Mouse (Mus musculus) limb, embryonic 13.5 days (tissue): ENCODE results near the gene Srsf3. TPM values are rescaled to one million over a fixed set of nuclear protein-coding genes. Genes with fewer than 3 reads are reported as not detected.

ENCODE experiments used
- ATAC-seq: fragments of 200-750 bp; cut with Nextera tagmentation; 2 replicates; pipeline ENCODE4 v1.8.0; 2017; ENCODE audit warnings: low read depth, moderate number of reproducible peaks, moderate TSS enrichment; ENCODE audit not compliant: low FRiP score
- H3K27ac ChIP-seq: fragments of 300-500 bp; sonication (generic); 2 replicates; pipeline ENCODE4 v1.5.1; 2015; ENCODE audit warnings: inconsistent platforms, mild to moderate bottlenecking, moderate library complexity
- H3K27me3 ChIP-seq: fragments of 300-500 bp; sonication (generic); 2 replicates; pipeline ENCODE4 v1.6.1; 2015; ENCODE audit warnings: mild to moderate bottlenecking, inconsistent platforms
- H3K36me3 ChIP-seq: fragments of 300-500 bp; sonication (generic); 2 replicates; pipeline ENCODE4 v1.6.1; 2015; ENCODE audit warnings: inconsistent platforms, mild to moderate bottlenecking, moderate library complexity
- H3K4me1 ChIP-seq: fragments of 300-500 bp; sonication (generic); 2 replicates; pipeline ENCODE4 v1.6.1; 2015; ENCODE audit warnings: inconsistent platforms
- H3K4me2 ChIP-seq: fragments of 300-500 bp; sonication (generic); replicated peaks from 2 replicates; pipeline ENCODE4 v1.6.1; 2015; ENCODE audit warnings: inconsistent platforms, mild to moderate bottlenecking, moderate library complexity
- H3K4me3 ChIP-seq: fragments of 300-500 bp; sonication (generic); 2 replicates; pipeline ENCODE4 v1.5.1; 2015; ENCODE audit warnings: moderate library complexity, mild to moderate bottlenecking, inconsistent platforms
- H3K9ac ChIP-seq: fragments of 300-500 bp; sonication (generic); 2 replicates; pipeline ENCODE4 v1.6.1; 2015; ENCODE audit warnings: mild to moderate bottlenecking, inconsistent platforms
- H3K9me3 ChIP-seq: fragments of 300-500 bp; sonication (generic); 2 replicates; pipeline ENCODE4 v1.6.1; 2016; ENCODE audit warnings: inconsistent platforms
- WGBS: fragments of 180-500 bp; shearing (Covaris S2); methylation state at CpG from one replicate; pipeline ENCODE4 v1.1.7; 2015; 5-methylcytosine and 5-hydroxymethylcytosine counted together
- polyA plus RNA-seq: library from polyadenylated mRNA; unstranded; fragments of >200 nt; fragmentation: Nextera tagmentation; extraction: Ambion mirVana; gene quantifications from 2 replicates; pipeline ENCODE4 v1.2.1, GENCODE M21; 2015

Srsf3 gene
- polyA plus RNA-seq, 1 experiment from 2014 or later = 694 TPM

GRCm38 (mm10) chr17:29049923-29050322 is 17.5 kb downstream of the Srsf3 start:
- no peak overlapping the region for H3K9ac ChIP-seq
- WGBS = 76% methylated on average over 7 of the region's 7 CpGs
- no peak for ATAC-seq
- peaks cover 25% of the 10 kb centered on the region for H3K4me1 ChIP-seq
- peaks cover 28% of the 10 kb centered on the region for H3K36me3 ChIP-seq
- H3K9me3 ChIP-seq = no peaks in the 10 kb centered on the region
- no peak overlapping the region for H3K4me2 ChIP-seq
- no peaks in the 10 kb centered on the region for H3K27me3 ChIP-seq
- no peak overlapping the region for H3K27ac ChIP-seq
- H3K4me3 ChIP-seq = no peak overlapping the region

DNA sequence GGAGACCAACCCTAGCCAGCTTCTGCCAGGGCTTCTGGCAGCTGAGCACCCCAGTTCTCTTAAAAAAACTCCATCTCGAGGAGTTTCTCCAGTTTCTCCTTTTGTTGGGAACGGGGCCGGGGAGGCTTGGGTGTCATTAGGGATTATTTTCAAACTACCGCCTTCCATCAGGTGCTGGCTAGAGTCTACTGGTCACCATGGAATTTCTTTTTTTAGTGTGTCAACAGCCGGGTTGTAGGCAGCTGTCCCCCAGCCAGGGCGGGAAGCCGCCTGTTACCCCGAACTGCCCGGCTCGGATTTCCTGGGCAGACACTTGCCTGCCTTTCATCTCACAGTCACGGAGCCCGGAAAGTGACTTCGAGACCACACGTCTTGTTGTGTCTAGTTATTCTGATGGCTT is 18.4 kb downstream of the Srsf3 start:
- Histone ChIP-seq H3K4me2 (no peak overlapping the region), H3K27me3 (no peaks in the 10 kb centered on the region), H3K4me1 (peaks cover 29% of the 10 kb centered on the region), H3K36me3 (peaks cover 20% of the 10 kb centered on the region), H3K4me3 (no peak overlapping the region), H3K27ac (no peak overlapping the region; the same call in 1 of the 2 replicates), H3K9ac (0 out of 2 replicates have a peak overlapping the region, but pooled peaks have one; percentile 5), H3K9me3 (no peaks in the 10 kb centered on the region)
- ATAC-seq = no peak
- 18% methylated on average over 14 of the region's 14 CpGs for WGBS

DNA sequence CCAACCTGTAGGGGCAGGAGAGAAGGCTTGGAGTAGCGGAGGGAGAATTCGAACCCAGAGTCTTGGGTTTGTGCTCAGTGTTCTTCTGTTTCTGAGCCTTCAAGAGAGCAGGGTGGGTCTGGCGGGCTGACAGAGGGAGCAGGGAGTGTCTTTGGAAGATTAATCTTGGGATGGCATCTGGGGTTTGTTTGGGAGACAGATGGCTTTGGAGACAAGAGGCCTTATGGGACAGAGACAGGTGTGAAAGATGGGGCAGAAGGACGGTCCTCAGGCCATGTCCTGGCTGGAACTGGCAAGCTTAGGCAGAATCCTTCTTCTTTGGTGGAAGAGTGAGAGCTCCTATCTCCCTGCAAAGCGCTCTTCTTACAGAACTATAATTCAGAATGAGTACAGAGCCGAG is 20.6 kb downstream of the Srsf3 start:
- WGBS = 80% methylated on average over 6 of the region's 6 CpGs
- H3K36me3 ChIP-seq = peaks cover under 1% of the 10 kb centered on the region; the same call in 1 of the 2 replicates
- peaks cover 52% of the 10 kb centered on the region for H3K4me1 ChIP-seq
- no peak overlapping the region for H3K4me3 ChIP-seq
- H3K4me2 ChIP-seq = no peak overlapping the region
- H3K9me3 ChIP-seq = no peaks in the 10 kb centered on the region
- H3K27ac ChIP-seq = no peak overlapping the region; the same call in 1 of the 2 replicates
- no peak for ATAC-seq
- H3K9ac ChIP-seq = no peak overlapping the region
- no peaks in the 10 kb centered on the region for H3K27me3 ChIP-seq

DNA sequence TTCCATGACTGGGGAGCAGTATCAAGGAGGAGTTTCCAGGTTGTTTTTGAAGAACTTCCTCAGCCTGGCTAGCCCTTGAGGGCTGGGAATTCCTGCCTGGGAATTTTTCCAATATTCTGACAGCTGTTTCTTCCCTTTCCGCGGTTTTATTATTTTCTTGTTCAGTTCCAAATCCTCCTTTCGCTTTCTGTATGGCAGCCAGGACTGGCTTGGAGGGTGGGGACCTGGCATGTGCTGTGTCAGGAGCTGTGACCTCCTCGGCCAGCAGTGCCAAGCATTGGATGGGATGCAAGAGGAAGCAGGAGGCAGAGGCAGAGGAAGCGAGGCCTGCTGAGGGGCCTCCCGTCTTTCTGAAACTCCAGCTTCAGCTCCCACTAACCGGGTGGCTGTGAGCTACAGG is 21.4 kb downstream of the Srsf3 start:
- no peaks in the 10 kb centered on the region for H3K9me3 ChIP-seq
- ATAC-seq = no peak

DNA sequence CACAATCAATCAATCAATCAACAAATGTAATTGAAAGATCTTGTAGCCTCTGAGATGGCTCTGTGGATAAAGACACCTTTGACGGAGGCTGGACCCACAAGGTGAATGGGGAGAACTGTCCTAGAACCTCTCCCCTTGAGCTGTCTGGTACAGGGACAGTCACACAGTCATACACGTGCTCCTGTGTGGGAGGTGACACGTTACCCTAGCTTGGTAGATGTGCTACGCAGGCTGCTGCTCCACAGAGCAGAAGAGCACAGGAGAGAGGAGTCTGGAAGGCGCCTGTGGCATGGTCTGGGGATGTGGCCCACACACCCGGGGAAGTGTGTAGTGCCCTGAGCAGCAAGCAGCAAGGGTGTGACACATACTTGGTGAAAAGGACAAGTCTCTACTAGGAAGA is 22.0 kb downstream of the Srsf3 start:
- no peak for ATAC-seq
- 76% methylated on average over 6 of the region's 6 CpGs for WGBS
- no peaks in the 10 kb centered on the region for H3K36me3 ChIP-seq

More for the DNA sequence above, 21.4 kb downstream of the Srsf3 start:
- 42% methylated on average over 7 of the region's 7 CpGs for WGBS
- H3K36me3 ChIP-seq = no peaks in the 10 kb centered on the region
- H3K27ac ChIP-seq = peak overlapping the region; percentile 63; the same call in 1 of the 2 replicates
- H3K27me3 ChIP-seq = no peaks in the 10 kb centered on the region
- 0 out of 2 replicates have a peak overlapping the region, but pooled peaks have one; percentile 16 for H3K4me2 ChIP-seq
- H3K9ac ChIP-seq = no peak overlapping the region
- H3K4me1 ChIP-seq = peaks cover 59% of the 10 kb centered on the region
- H3K4me3 ChIP-seq = no peak overlapping the region

DNA sequence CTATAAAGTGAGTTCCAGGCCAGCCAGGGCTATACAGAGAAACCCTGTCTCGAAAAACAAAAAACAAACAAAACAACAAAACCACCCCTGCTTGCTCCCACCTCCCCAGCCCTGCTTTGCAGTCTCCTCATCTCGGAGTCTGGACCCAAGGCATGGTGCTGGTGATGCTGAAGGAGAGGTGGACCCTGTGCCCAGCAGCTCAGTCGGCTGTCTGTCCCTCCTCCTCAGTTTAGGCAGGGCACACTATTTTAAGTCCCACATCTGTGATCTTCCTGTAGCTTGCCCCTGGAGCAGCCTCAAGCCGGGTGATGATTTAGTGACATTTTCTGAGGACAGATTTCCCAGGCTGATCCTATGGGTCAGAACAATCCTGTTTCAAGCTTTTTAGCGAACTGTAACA is 23.2 kb downstream of the Srsf3 start:
- Histone ChIP-seq H3K27me3 (no peaks in the 10 kb centered on the region), H3K9ac (no peak overlapping the region), H3K4me2 (no peak overlapping the region), H3K36me3 (no peaks in the 10 kb centered on the region), H3K27ac (no peak overlapping the region), H3K4me3 (no peak overlapping the region), H3K4me1 (peaks cover 49% of the 10 kb centered on the region), H3K9me3 (no peaks in the 10 kb centered on the region)
- 50% methylated on average over 5 of the region's 5 CpGs for WGBS
- no peak for ATAC-seq

More for the DNA sequence above, 22.0 kb downstream of the Srsf3 start:
- Histone ChIP-seq H3K9me3 (no peaks in the 10 kb centered on the region), H3K4me1 (peaks cover 56% of the 10 kb centered on the region), H3K27me3 (no peaks in the 10 kb centered on the region), H3K4me2 (no peak overlapping the region), H3K27ac (no peak overlapping the region), H3K9ac (no peak overlapping the region), H3K4me3 (no peak overlapping the region)

DNA sequence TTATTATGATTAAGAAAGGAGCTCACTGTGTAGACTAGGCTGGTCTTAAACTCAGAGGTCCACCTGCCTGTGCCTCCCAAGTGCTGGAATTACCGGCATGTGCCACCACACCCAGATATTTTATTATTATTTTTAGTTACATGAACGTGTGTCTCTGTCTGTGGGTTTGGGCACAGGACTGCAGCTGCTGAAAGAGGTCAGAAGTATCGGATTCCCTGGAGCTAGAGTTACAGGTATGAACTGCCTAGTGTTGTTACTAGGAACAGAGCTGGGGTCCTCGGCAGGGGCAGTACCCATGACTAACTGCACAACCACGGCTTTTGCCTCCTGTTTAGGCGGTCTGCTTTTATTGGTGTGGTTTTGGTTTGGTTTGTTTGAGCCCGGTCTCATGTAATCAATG is 23.8 kb downstream of the Srsf3 start:
- Histone ChIP-seq H3K4me3 (no peak overlapping the region), H3K9me3 (no peaks in the 10 kb centered on the region), H3K27ac (peak overlapping the region; percentile 29; the same call in 1 of the 2 replicates), H3K9ac (no peak overlapping the region), H3K36me3 (no peaks in the 10 kb centered on the region), H3K4me1 (peaks cover 45% of the 10 kb centered on the region), H3K4me2 (peak overlapping the region; percentile 44), H3K27me3 (no peaks in the 10 kb centered on the region)
- 3% methylated on average over 7 of the region's 7 CpGs for WGBS
- peak; percentile 79 for ATAC-seq

GRCm38 (mm10) chr17:29056699-29057151 is 24.3 kb downstream of the Srsf3 start:
- Histone ChIP-seq H3K9me3 (no peaks in the 10 kb centered on the region), H3K27ac (peak overlapping the region; percentile 29; the same call in 1 of the 2 replicates), H3K4me2 (peak overlapping the region; percentile 44), H3K27me3 (no peaks in the 10 kb centered on the region), H3K4me3 (no peak overlapping the region), H3K36me3 (no peaks in the 10 kb centered on the region), H3K9ac (no peak overlapping the region), H3K4me1 (peaks cover 45% of the 10 kb centered on the region)
- WGBS = 2% methylated on average over 8 of the region's 8 CpGs
- peak; percentile 76 for ATAC-seq

DNA sequence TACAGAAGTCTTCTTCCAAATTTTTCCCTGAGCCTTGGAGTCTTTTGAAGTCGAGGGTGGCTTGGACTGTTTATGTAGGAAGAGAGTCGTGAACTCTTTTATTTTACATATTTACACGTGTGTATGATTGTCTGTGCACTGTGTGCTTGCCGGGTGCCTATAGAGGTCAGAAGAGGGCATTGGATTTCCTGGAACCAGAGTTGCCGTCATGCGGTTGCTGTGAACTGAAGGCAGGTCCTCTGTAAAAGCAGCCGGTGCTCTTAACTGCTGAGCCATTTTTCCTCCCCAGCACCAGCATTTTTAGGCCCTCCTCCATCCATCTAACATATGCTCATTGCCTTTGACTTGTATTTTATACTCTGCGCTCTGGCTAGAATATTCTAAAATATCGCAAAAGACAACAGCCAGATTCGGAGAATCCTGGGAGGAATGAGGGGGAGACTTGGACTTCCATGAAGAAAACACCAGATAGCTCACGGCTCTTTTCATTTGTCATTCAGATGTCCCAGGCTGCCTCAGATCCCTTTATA is 25.0 kb downstream of the Srsf3 start:
- H3K36me3 ChIP-seq = no peaks in the 10 kb centered on the region
- ATAC-seq = no peak
- peak overlapping the region; percentile 29; the same call in 1 of the 2 replicates for H3K27ac ChIP-seq
- H3K9ac ChIP-seq = no peak overlapping the region
- H3K9me3 ChIP-seq = no peaks in the 10 kb centered on the region
- H3K4me2 ChIP-seq = peak overlapping the region; percentile 44; the same call in 1 of the 2 replicates
- 74% methylated on average over 11 of the region's 11 CpGs for WGBS
- H3K27me3 ChIP-seq = no peaks in the 10 kb centered on the region
- no peak overlapping the region for H3K4me3 ChIP-seq
- H3K4me1 ChIP-seq = peaks cover 48% of the 10 kb centered on the region

- no peak for ATAC-seq
- no peak overlapping the region for H3K9ac ChIP-seq
- H3K4me3 ChIP-seq = no peak overlapping the region
- no peak overlapping the region for H3K4me2 ChIP-seq
- peaks cover 53% of the 10 kb centered on the region for H3K4me1 ChIP-seq
- H3K27ac ChIP-seq = no peak overlapping the region
- WGBS = 78% methylated on average over 10 of the region's 10 CpGs
- H3K36me3 ChIP-seq = no peaks in the 10 kb centered on the region
- H3K9me3 ChIP-seq = no peaks in the 10 kb centered on the region
- H3K27me3 ChIP-seq = no peaks in the 10 kb centered on the region
Observed at GRCm38 (mm10) chr17:29057961-29058360, 25.5 kb downstream of the Srsf3 start.

DNA sequence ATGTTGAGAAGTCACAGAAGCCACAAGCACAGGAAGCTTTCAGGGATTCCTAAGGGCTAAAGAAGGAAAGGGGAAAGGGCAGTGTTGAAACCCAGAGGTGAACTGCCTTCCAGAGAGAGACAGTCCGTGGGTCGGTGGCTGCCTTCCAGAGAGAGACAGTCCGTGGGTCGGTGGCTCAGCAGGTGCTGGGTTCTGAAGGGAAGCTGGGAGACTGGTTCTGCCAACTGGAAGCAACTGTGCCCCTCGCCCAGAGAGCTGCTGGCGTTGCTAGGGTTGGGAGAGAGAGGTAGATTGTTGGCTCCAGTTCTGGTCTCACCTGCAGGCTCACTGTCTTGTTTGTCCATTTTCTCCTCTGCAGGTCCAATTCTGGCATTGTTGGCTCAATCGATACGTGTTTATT is 26.1 kb downstream of the Srsf3 start:
- H3K9me3 ChIP-seq = no peaks in the 10 kb centered on the region
- no peak for ATAC-seq
- WGBS = 80% methylated on average over 8 of the region's 8 CpGs
- no peak overlapping the region for H3K27ac ChIP-seq
- peaks cover 56% of the 10 kb centered on the region for H3K4me1 ChIP-seq
- H3K4me3 ChIP-seq = no peak overlapping the region
- H3K4me2 ChIP-seq = no peak overlapping the region
- no peak overlapping the region for H3K9ac ChIP-seq
- H3K36me3 ChIP-seq = no peaks in the 10 kb centered on the region
- H3K27me3 ChIP-seq = no peaks in the 10 kb centered on the region

DNA sequence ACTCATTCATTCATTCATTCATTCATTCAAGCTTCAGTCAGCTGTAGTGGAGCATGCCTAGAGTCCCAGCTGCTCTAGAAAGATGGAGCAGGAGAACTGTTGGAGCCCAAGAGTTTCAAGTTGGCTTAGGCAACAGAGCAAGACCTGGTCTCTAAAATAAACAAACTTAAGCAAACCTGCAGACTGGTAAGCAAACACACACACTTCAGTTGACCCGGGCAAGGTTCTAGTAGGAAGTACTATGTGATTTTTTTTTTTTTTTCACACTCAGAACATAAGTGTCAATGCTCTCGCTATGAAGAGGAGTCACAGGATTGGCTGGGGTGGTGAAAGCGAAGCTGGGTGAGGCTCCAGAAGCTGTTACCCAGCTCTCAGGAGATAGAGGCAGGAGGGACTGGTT is 27.2 kb downstream of the Srsf3 start:
- H3K4me3 ChIP-seq = no peak overlapping the region
- H3K27me3 ChIP-seq = no peaks in the 10 kb centered on the region
- H3K9ac ChIP-seq = no peak overlapping the region
- H3K4me2 ChIP-seq = no peak overlapping the region
- 86% methylated on average over 3 of the region's 3 CpGs for WGBS
- H3K9me3 ChIP-seq = no peaks in the 10 kb centered on the region
- no peaks in the 10 kb centered on the region for H3K36me3 ChIP-seq
- no peak for ATAC-seq
- no peak overlapping the region for H3K27ac ChIP-seq
- H3K4me1 ChIP-seq = peaks cover 51% of the 10 kb centered on the region

DNA sequence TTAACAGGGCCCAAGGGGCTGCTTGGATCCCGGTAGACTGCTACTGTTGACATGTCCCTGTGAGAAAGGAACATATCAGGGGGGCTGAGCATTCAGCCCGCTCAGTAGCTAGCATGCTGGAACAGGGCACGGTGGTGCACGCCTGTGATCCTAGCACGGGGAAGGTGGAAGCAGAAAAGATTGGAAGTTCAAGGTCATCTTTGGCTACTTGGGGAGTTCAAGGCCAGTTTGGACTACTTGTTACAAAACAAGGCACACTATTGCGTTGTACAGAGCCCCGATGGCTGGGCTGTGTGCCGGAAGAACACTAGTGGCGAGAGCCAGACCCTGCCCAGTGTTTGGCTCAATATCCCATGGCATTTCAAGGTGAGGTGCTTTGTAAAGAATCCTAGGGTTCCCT is 28.5 kb downstream of the Srsf3 start:
- Histone ChIP-seq H3K36me3 (no peaks in the 10 kb centered on the region), H3K9me3 (no peaks in the 10 kb centered on the region), H3K4me3 (no peak overlapping the region), H3K27me3 (no peaks in the 10 kb centered on the region), H3K27ac (no peak overlapping the region), H3K4me2 (no peak overlapping the region), H3K9ac (no peak overlapping the region), H3K4me1 (peaks cover 49% of the 10 kb centered on the region)
- no peak for ATAC-seq
- WGBS = 75% methylated on average over 9 of the region's 9 CpGs
